Mouse (Mus musculus) liver, adult 2 months (tissue): ENCODE measurements around the gene Cfap299.
"Not testable (repeated sequence)": the region's sequence is repeated elsewhere in the genome, so short reads cannot be mapped to it uniquely, and the experiment has no call there.

Source experiments
- CTCF ChIP-seq: fragments of 200-500 bp; IDR thresholded peaks from 2 replicates; pipeline ENCODE4 v1.5.1; 2011; ENCODE audit warnings: low read depth, low read length, control low read depth
- POLR2A ChIP-seq: fragments of 200-500 bp; IDR thresholded peaks from 2 replicates; pipeline ENCODE4 v1.6.1; 2011; ENCODE audit warnings: low read length, control low read depth; ENCODE audit not compliant: insufficient read depth; ENCODE audit errors: extremely low read depth

GRCm38 (mm10) chr5:98343751-98344150 is 14.6 kb downstream of the Cfap299 start:
- TF ChIP-seq POLR2A, CTCF: not testable (repeated sequence)
